Mouse (Mus musculus) E14TG2a.4 (cell line): ENCODE results near the gene Col27a1.

ENCODE experiments used
- CTCF ChIP-seq: conservative IDR thresholded peaks from 2 replicates; pipeline ENCODE4 v1.5.1; 2014; ENCODE audit warnings: low read length
- POU5F1 ChIP-seq: IDR thresholded peaks from 2 replicates; pipeline ENCODE4 v1.6.1; 2014; ENCODE audit warnings: low read length, borderline replicate concordance

- no peak for TF ChIP-seq CTCF
- no peak for TF ChIP-seq POU5F1
Observed at GRCm38 (mm10) chr4:63231121-63231520, 17.3 kb downstream of the Col27a1 start.
